Mouse (Mus musculus) heart, adult 2 months (tissue): ENCODE measurements around the gene Gm39566.

ENCODE experiments used
- CTCF ChIP-seq: fragments of 200-600 bp; IDR thresholded peaks from 2 replicates; pipeline ENCODE4 v1.8.1; 2022; ENCODE audit warnings: antibody characterized with exemption, mild to moderate bottlenecking, moderate library complexity
- POLR2A ChIP-seq: fragments of 200-500 bp; IDR thresholded peaks from 2 replicates; pipeline ENCODE4 v1.6.1; 2011; ENCODE audit warnings: mild to moderate bottlenecking, low read depth, low read length, control low read depth; ENCODE audit not compliant: insufficient read depth

DNA sequence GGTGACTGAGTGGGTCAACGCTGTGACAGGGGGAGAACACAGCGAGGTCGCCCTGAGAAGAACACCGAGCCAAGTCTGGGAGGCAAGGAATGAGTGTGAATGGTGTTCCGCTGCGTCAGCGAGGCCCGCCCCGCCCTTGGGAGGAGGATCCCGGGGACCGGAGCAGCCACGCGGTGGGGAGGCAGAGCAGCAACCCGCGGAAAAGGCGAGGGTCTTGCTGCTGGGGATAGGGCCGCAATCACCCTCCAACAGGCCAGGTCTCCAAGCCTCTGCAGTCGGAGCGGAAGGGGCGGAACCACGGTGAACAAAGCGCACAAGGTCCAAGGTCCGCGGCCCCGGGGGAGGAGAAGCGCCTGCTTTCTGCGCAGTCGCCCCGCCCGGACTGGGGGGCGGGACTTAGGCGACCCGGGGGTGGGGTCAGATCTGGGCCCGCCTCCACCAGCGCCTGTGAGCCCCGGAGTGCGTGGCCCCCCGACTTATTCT lies 31.1 kb upstream of the Gm39566 start, which contains the start of gene Plscr3:
- TF ChIP-seq CTCF (no peak), POLR2A (peak; percentile 91)
